Mouse (Mus musculus) heart, postnatal 14 days (tissue): Measurements from ENCODE around the gene Wfdc15b. TPM values are rescaled to one million over a fixed set of nuclear protein-coding genes. Genes with fewer than 3 reads are reported as not detected.

Experiments used
- DNase-seq, 2 experiments: peaks; one replicate each; pipeline ENCODE4 v3.0.0; 2021 to 2022
- intact Hi-C: fragments of 180-260 bp; cut with DNase I; formaldehyde crosslinking; loops from one replicate; pipeline ENCODE4 v1.15.1; 2025
- total RNA-seq, 2 experiments: library from RNA; stranded (reverse); gene quantifications; 2 replicates each; pipeline ENCODE4 v1.2.3; 2021

Wfdc15b gene
- total RNA-seq, 2 experiments from 2014 or later: not detected

GRCm38 (mm10) chr2:164180770-164181169 lies 40.7 kb downstream of the Wfdc15b start:
- DNase-seq: no peak
- intact Hi-C loops: loop anchor here (2.0 kb wide), 1 partner anchor 76 kb away; no protein-coding TSS in a partner anchor

GRCm38 (mm10) chr2:164180124-164180523 lies 41.3 kb downstream of the Wfdc15b start:
- intact Hi-C loops: loop anchor here (2.0 kb wide), 1 partner anchor 75 kb away; no protein-coding TSS in a partner anchor
- DNase-seq: peak; percentile 40 to 55

GRCm38 (mm10) chr2:164177831-164178230 lies 43.6 kb downstream of the Wfdc15b start:
- intact Hi-C loops: loop anchor here (5.0 kb wide), 1 partner anchor 46 kb away; no protein-coding TSS in a partner anchor

GRCm38 (mm10) chr2:164175850-164176249 lies 45.6 kb downstream of the Wfdc15b start:
- DNase-seq: no peak
- intact Hi-C loops: loop anchor here (5.0 kb wide), 1 partner anchor 44 kb away; no protein-coding TSS in a partner anchor

More at GRCm38 (mm10) chr2:164177831-164178230, 43.6 kb downstream of the Wfdc15b start:
- no peak for DNase-seq

- intact Hi-C loops: loop anchor here (5.0 kb wide), 1 partner anchor 43 kb away; no protein-coding TSS in a partner anchor
Measured at GRCm38 (mm10) chr2:164174649-164175395, 46.6 kb downstream of the Wfdc15b start.

GRCm38 (mm10) chr2:164173394-164173793 lies 48.1 kb downstream of the Wfdc15b start:
- no peak for DNase-seq
- intact Hi-C loops: no loop called here

More at GRCm38 (mm10) chr2:164174649-164175395, 46.6 kb downstream of the Wfdc15b start:
- no peak for DNase-seq

GRCm38 (mm10) chr2:164170902-164171301 lies 50.6 kb downstream of the Wfdc15b start, which contains the start of gene Kcns1:
Gene Kcns1, minus strand, starts transcription at chr2:164171113.
- DNase-seq: no peak
- intact Hi-C loops: no loop called here

- intact Hi-C loops: no loop called here
- no peak for DNase-seq
Measured at GRCm38 (mm10) chr2:164170326-164170725, 51.1 kb downstream of the Wfdc15b start.

- intact Hi-C loops: no loop called here
- DNase-seq: no peak
Measured at GRCm38 (mm10) chr2:164168571-164168946, 52.9 kb downstream of the Wfdc15b start.

- no peak for DNase-seq
- intact Hi-C loops: no loop called here
Measured at GRCm38 (mm10) chr2:164167752-164168570, 53.5 kb downstream of the Wfdc15b start.

- intact Hi-C loops: no loop called here
- DNase-seq: no peak
Measured at GRCm38 (mm10) chr2:164164941-164165340, 56.5 kb downstream of the Wfdc15b start.

Other genes starting within 250 kb of the Wfdc15b start
- 10 to 100 TPM; 93.5 to 98.0 TPM for gene Ywhab, start 226.7 kb downstream of the Wfdc15b start, total RNA-seq
- under 1 TPM; 0.79 to 0.83 TPM for gene Pabpc1l, start 196.2 kb downstream of the Wfdc15b start, total RNA-seq
- gene Stk4, start 151.3 kb downstream of the Wfdc15b start, total RNA-seq: 10 to 100 TPM; 17.0 to 20.4 TPM
- 10 to 100 TPM; 19.3 to 19.9 TPM for gene Tomm34, start 150.5 kb downstream of the Wfdc15b start, total RNA-seq
- gene Kcns1, start 50.5 kb downstream of the Wfdc15b start, total RNA-seq: not detected
- not detected for gene Wfdc5, start 38.9 kb downstream of the Wfdc15b start, total RNA-seq
- not detected for gene Wfdc12, start 31.1 kb downstream of the Wfdc15b start, total RNA-seq
- gene Wfdc15a, start 21.5 kb downstream of the Wfdc15b start, total RNA-seq: not detected
- gene Svs2, start 16.8 kb upstream of the Wfdc15b start, total RNA-seq: not detected
- gene Svs3b, start 35.0 kb upstream of the Wfdc15b start, total RNA-seq: not detected
- gene Svs4, start 56.8 kb upstream of the Wfdc15b start, total RNA-seq: not detected
- not detected for gene Svs3a, start 67.6 kb upstream of the Wfdc15b start, total RNA-seq
- not detected for gene Svs6, start 95.1 kb upstream of the Wfdc15b start, total RNA-seq
- gene Svs5, start 111.1 kb upstream of the Wfdc15b start, total RNA-seq: not detected
- 1 to 10 TPM; 1.4 to 3.6 TPM for gene Slpi, start 167.4 kb upstream of the Wfdc15b start, total RNA-seq
- not detected for gene Rbpjl, start 181.5 kb upstream of the Wfdc15b start, total RNA-seq
- 1 to 10 TPM; 1.2 to 1.5 TPM for gene Matn4, start 183.5 kb upstream of the Wfdc15b start, total RNA-seq
- gene Sdc4, start 222.2 kb upstream of the Wfdc15b start, total RNA-seq: 10 to 100 TPM; 20.0 to 27.0 TPM
- gene Sys1, start 235.3 kb upstream of the Wfdc15b start, total RNA-seq: 10 to 100 TPM; 21.2 to 21.9 TPM
- gene Gm20458, start 239.3 kb upstream of the Wfdc15b start, total RNA-seq: 1 to 10 TPM; 3.0 to 5.3 TPM